Mouse (Mus musculus): ENCODE measurements around the gene Iglon5. TPM values are rescaled to one million over a fixed set of nuclear protein-coding genes. Genes with fewer than 3 reads are reported as not detected.

Iglon5 gene
- polyA plus RNA-seq, 1 experiment from 2014 or later: 0.72 TPM

DNA sequence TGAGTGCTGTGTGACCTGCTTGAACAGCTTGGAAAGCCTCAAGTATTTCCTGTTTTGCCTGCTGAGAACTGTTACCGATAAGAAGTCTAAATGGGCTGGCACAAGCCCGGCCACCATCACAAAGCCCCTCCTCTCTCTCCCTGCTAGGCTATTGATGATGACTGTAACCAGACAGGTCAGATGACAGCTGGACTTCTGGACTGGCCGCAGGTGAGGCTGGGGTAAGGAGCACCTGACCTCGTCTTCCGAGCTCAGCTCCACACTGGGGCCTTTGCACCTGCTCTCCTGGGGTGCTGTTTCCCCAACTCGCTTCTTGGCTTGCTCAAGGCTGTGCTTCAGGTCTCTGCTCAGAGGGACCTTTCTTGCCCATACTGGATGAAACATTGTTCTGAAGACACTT lies 35.5 kb downstream of the Iglon5 start:
- WGBS: 91% methylated on average over 6 of the region's 6 CpGs
- H3K9me3 ChIP-seq (ENCODE audit: control insufficient read depth, low read length): no peaks in the 10 kb centered on the region
- H3K4me3 ChIP-seq (ENCODE audit: low read depth, low read length): no peak overlapping the region
- no peak for ATAC-seq (replicated peaks; ENCODE audit: low FRiP score, low TSS enrichment, low read depth)
- no peaks in the 10 kb centered on the region for H3K27me3 ChIP-seq (replicated peaks; ENCODE audit: control insufficient read depth, insufficient read depth, low read length)
- H3K36me3 ChIP-seq (ENCODE audit: control insufficient read depth, insufficient read depth, low read length): peaks cover 64% of the 10 kb centered on the region
- H3K4me2 ChIP-seq (ENCODE audit: low read length): no peak overlapping the region
- DNase-seq (ENCODE audit: low spot score): no peak
- H3K4me1 ChIP-seq (replicated peaks; ENCODE audit: control insufficient read depth, insufficient read depth, low read length): no peaks in the 10 kb centered on the region
- H3K9ac ChIP-seq (ENCODE audit: low read length): no peak overlapping the region
- no peak overlapping the region for H3K27ac ChIP-seq (ENCODE audit: low read depth)

GRCm38 (mm10) chr7:43453599-43454355 lies 36.1 kb downstream of the Iglon5 start:
- no peak overlapping the region for H3K4me3 ChIP-seq (ENCODE audit: low read depth, low read length)
- H3K9ac ChIP-seq (ENCODE audit: low read length): no peak overlapping the region
- no peak overlapping the region for H3K27ac ChIP-seq (ENCODE audit: low read depth)
- no peak overlapping the region for H3K4me2 ChIP-seq (ENCODE audit: low read length)
- no peaks in the 10 kb centered on the region for H3K27me3 ChIP-seq (replicated peaks; ENCODE audit: control insufficient read depth, insufficient read depth, low read length)
- WGBS: 81% methylated on average over 14 of the region's 14 CpGs
- ATAC-seq (replicated peaks; ENCODE audit: low FRiP score, low TSS enrichment, low read depth): no peak
- H3K4me1 ChIP-seq (replicated peaks; ENCODE audit: control insufficient read depth, insufficient read depth, low read length): no peaks in the 10 kb centered on the region
- no peaks in the 10 kb centered on the region for H3K9me3 ChIP-seq (ENCODE audit: control insufficient read depth, low read length)
- H3K36me3 ChIP-seq (ENCODE audit: control insufficient read depth, insufficient read depth, low read length): peaks cover 64% of the 10 kb centered on the region
- no peak for DNase-seq (ENCODE audit: low spot score)

DNA sequence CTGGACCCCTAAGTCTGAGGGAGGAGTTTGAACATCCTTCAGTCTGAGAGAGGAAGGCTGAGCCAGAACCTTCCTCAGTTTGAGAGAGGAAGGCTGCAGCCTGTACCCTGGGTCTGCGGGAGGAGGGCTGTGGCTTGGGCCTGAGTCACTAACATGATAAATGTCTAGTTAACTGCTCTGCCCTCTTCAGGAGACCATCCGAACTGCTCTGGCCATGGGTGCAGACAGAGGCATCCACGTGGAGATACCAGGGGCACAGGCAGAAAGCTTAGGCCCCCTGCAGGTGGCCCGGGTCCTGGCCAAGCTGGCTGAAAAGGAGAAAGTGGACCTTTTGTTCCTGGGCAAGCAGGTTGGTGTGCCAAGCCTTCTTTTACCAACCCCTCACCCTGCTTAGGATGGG lies 37.3 kb downstream of the Iglon5 start:
- WGBS: 40% methylated on average over 4 of the region's 4 CpGs
- DNase-seq (ENCODE audit: low spot score) (no peak), ATAC-seq (replicated peaks; ENCODE audit: low FRiP score, low TSS enrichment, low read depth) (no peak; the same call in 1 of the 2 replicates)
- peaks cover 61% of the 10 kb centered on the region for H3K36me3 ChIP-seq (ENCODE audit: control insufficient read depth, insufficient read depth, low read length)
- H3K27me3 ChIP-seq (replicated peaks; ENCODE audit: control insufficient read depth, insufficient read depth, low read length): no peaks in the 10 kb centered on the region
- H3K4me2 ChIP-seq (ENCODE audit: low read length): no peak overlapping the region
- no peaks in the 10 kb centered on the region for H3K9me3 ChIP-seq (ENCODE audit: control insufficient read depth, low read length)
- H3K4me3 ChIP-seq (ENCODE audit: low read depth, low read length): no peak overlapping the region
- H3K4me1 ChIP-seq (replicated peaks; ENCODE audit: control insufficient read depth, insufficient read depth, low read length): no peaks in the 10 kb centered on the region
- no peak overlapping the region for H3K27ac ChIP-seq (ENCODE audit: low read depth)
- H3K9ac ChIP-seq (ENCODE audit: low read length): no peak overlapping the region

DNA sequence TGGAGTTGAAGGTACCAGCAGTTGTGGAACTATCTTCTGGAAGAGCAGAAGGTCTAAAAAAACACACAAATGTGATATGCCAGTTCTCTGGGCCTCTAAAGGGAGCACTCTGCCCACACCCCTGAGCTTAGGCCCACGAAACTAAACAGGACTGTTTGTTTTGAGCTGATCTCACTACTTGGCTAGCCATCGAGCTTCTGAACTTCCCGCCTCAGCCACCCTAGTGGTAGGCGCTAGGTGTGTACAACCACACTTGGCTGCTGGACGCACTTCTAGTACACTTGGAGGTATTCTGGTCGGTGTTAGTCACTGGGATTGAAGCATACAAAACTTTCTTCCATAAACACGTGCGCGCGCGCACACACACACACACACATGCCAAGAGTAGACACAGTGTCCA lies 38.1 kb downstream of the Iglon5 start:
- Histone ChIP-seq H3K9ac (ENCODE audit: low read length) (no peak overlapping the region), H3K4me3 (ENCODE audit: low read depth, low read length) (no peak overlapping the region), H3K27ac (ENCODE audit: low read depth) (no peak overlapping the region), H3K4me1 (replicated peaks; ENCODE audit: control insufficient read depth, insufficient read depth, low read length) (no peaks in the 10 kb centered on the region), H3K36me3 (ENCODE audit: control insufficient read depth, insufficient read depth, low read length) (peaks cover 53% of the 10 kb centered on the region), H3K4me2 (ENCODE audit: low read length) (no peak overlapping the region), H3K9me3 (ENCODE audit: control insufficient read depth, low read length) (no peaks in the 10 kb centered on the region), H3K27me3 (replicated peaks; ENCODE audit: control insufficient read depth, insufficient read depth, low read length) (no peaks in the 10 kb centered on the region)
- no peak for ATAC-seq (replicated peaks; ENCODE audit: low FRiP score, low TSS enrichment, low read depth)
- 95% methylated on average over 11 of the region's 11 CpGs for WGBS
- no peak for DNase-seq (ENCODE audit: low spot score)

GRCm38 (mm10) chr7:43449811-43450210 lies 40.1 kb downstream of the Iglon5 start:
- no peak for DNase-seq (ENCODE audit: low spot score)
- ATAC-seq (replicated peaks; ENCODE audit: low FRiP score, low TSS enrichment, low read depth): no peak
- H3K9ac ChIP-seq (ENCODE audit: low read length): no peak overlapping the region
- no peak overlapping the region for H3K27ac ChIP-seq (ENCODE audit: low read depth)
- no peaks in the 10 kb centered on the region for H3K9me3 ChIP-seq (ENCODE audit: control insufficient read depth, low read length)
- peaks cover 33% of the 10 kb centered on the region for H3K36me3 ChIP-seq (ENCODE audit: control insufficient read depth, insufficient read depth, low read length)
- peaks cover 2% of the 10 kb centered on the region; the same call in 1 of the 2 replicates for H3K4me1 ChIP-seq (replicated peaks; ENCODE audit: control insufficient read depth, insufficient read depth, low read length)
- H3K27me3 ChIP-seq (replicated peaks; ENCODE audit: control insufficient read depth, insufficient read depth, low read length): no peaks in the 10 kb centered on the region
- no peak overlapping the region for H3K4me2 ChIP-seq (ENCODE audit: low read length)
- 94% methylated on average over 2 of the region's 2 CpGs for WGBS
- no peak overlapping the region for H3K4me3 ChIP-seq (ENCODE audit: low read depth, low read length)

DNA sequence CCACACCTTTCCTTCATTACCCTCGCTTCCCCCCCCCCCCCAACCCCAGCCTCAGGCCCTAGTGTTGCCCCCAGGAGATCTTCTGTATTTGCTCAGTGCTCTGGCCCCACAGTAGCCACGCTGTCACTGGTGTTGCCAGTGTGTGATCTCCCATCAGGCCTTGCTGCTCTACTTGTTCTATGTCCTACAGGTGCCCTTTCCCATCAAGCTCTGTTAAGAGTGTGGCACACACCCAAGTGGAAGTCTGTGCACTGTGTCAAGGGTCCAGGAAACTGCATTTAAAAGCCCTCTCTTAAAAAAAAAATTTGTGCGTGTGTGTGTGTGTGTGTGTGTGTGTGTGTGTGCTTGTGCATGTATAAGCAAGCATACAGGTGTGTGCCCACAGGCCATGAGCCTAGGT lies 41.6 kb downstream of the Iglon5 start:
- H3K36me3 ChIP-seq (ENCODE audit: control insufficient read depth, insufficient read depth, low read length): peaks cover 22% of the 10 kb centered on the region
- 91% methylated on average over 3 of the region's 3 CpGs for WGBS
- ATAC-seq (replicated peaks; ENCODE audit: low FRiP score, low TSS enrichment, low read depth) (no peak), DNase-seq (ENCODE audit: low spot score) (no peak)
- no peaks in the 10 kb centered on the region for H3K27me3 ChIP-seq (replicated peaks; ENCODE audit: control insufficient read depth, insufficient read depth, low read length)
- peaks cover 7% of the 10 kb centered on the region for H3K4me1 ChIP-seq (replicated peaks; ENCODE audit: control insufficient read depth, insufficient read depth, low read length)
- H3K9me3 ChIP-seq (ENCODE audit: control insufficient read depth, low read length): no peaks in the 10 kb centered on the region
- H3K9ac ChIP-seq (ENCODE audit: low read length): no peak overlapping the region
- H3K4me3 ChIP-seq (ENCODE audit: low read depth, low read length): no peak overlapping the region
- H3K27ac ChIP-seq (ENCODE audit: low read depth): no peak overlapping the region
- H3K4me2 ChIP-seq (ENCODE audit: low read length): no peak overlapping the region

DNA sequence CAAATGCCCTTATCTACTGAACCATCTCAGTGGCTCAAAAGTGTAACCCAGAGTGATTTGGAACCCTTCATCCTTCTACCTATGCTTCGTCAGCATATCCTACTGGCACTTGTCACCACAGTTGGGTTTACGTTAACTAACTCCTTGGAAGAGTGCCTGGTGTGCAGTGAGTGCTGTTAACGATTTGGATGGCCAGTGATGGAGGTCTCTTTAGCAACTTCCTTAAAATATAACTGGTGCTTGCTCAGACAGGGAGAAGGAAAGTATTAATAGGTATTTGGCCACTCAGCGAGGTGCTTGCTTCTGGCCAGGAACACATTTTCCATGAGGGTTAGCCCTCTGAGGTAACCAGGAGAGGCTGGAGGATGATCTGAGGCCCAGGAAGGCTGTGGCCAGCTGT lies 42.1 kb downstream of the Iglon5 start:
- WGBS: 91% methylated on average over 4 of the region's 4 CpGs
- no peak for DNase-seq (ENCODE audit: low spot score)
- H3K27ac ChIP-seq (ENCODE audit: low read depth): no peak overlapping the region
- H3K4me2 ChIP-seq (ENCODE audit: low read length): no peak overlapping the region
- H3K4me3 ChIP-seq (ENCODE audit: low read depth, low read length): no peak overlapping the region
- H3K27me3 ChIP-seq (replicated peaks; ENCODE audit: control insufficient read depth, insufficient read depth, low read length): no peaks in the 10 kb centered on the region
- peaks cover 18% of the 10 kb centered on the region for H3K36me3 ChIP-seq (ENCODE audit: control insufficient read depth, insufficient read depth, low read length)
- ATAC-seq (replicated peaks; ENCODE audit: low FRiP score, low TSS enrichment, low read depth): no peak
- no peaks in the 10 kb centered on the region for H3K9me3 ChIP-seq (ENCODE audit: control insufficient read depth, low read length)
- H3K4me1 ChIP-seq (replicated peaks; ENCODE audit: control insufficient read depth, insufficient read depth, low read length): peaks cover 7% of the 10 kb centered on the region
- no peak overlapping the region for H3K9ac ChIP-seq (ENCODE audit: low read length)

GRCm38 (mm10) chr7:43443917-43444293 lies 46.0 kb downstream of the Iglon5 start, which contains the start of the genes Etfb and Gm45233:
Etfb (plus strand) TSS chr7:43444083.
Gm45233 (plus strand) TSS chr7:43444128.
- peak within 1 kb of the TSS; percentile 91 for H3K4me2 ChIP-seq (ENCODE audit: low read length)
- no peaks in the 10 kb centered on the region for H3K9me3 ChIP-seq (ENCODE audit: control insufficient read depth, low read length)
- ATAC-seq (replicated peaks; ENCODE audit: low FRiP score, low TSS enrichment, low read depth) (peak; percentile 95), DNase-seq (ENCODE audit: low spot score) (no peak)
- no peaks in the 10 kb centered on the region for H3K36me3 ChIP-seq (ENCODE audit: control insufficient read depth, insufficient read depth, low read length)
- WGBS: under 1% methylated on average over 27 of the region's 27 CpGs
- peak within 1 kb of the TSS; percentile 63 for H3K4me3 ChIP-seq (ENCODE audit: low read depth, low read length)
- H3K27me3 ChIP-seq (replicated peaks; ENCODE audit: control insufficient read depth, insufficient read depth, low read length): no peaks in the 10 kb centered on the region
- H3K9ac ChIP-seq (ENCODE audit: low read length): peak within 1 kb of the TSS; percentile 61
- H3K4me1 ChIP-seq (replicated peaks; ENCODE audit: control insufficient read depth, insufficient read depth, low read length): peaks cover 10% of the 10 kb centered on the region
- peak within 1 kb of the TSS; percentile 98 for H3K27ac ChIP-seq (ENCODE audit: low read depth)

Measured in intestine, embryonic 14.5 days (tissue).